Mouse (Mus musculus) urinary bladder, postnatal 14 days (tissue): Measurements from ENCODE around the gene Ror1.

Experiments
- DNase-seq: peaks from one replicate; pipeline ENCODE4 v3.0.0; 2021; ENCODE audit warnings: low spot score

The Ror1 gene

GRCm38 (mm10) chr4:100116366-100116765 lies 20.8 kb downstream of the Ror1 start:
- DNase-seq = no peak

- DNase-seq = no peak
Measured at GRCm38 (mm10) chr4:100118676-100119075, 23.1 kb downstream of the Ror1 start.

GRCm38 (mm10) chr4:100119431-100119830 lies 23.8 kb downstream of the Ror1 start:
- no peak for DNase-seq

GRCm38 (mm10) chr4:100120547-100120946 lies 25.0 kb downstream of the Ror1 start:
- DNase-seq = no peak

GRCm38 (mm10) chr4:100122436-100122835 lies 26.8 kb downstream of the Ror1 start:
- no peak for DNase-seq

GRCm38 (mm10) chr4:100123519-100123918 lies 27.9 kb downstream of the Ror1 start:
- DNase-seq = no peak

- no peak for DNase-seq
Measured at GRCm38 (mm10) chr4:100124056-100124455, 28.5 kb downstream of the Ror1 start.

- no peak for DNase-seq
Measured at GRCm38 (mm10) chr4:100124935-100125334, 29.3 kb downstream of the Ror1 start.

GRCm38 (mm10) chr4:100126531-100127310 lies 31.1 kb downstream of the Ror1 start:
- DNase-seq = no peak

- no peak for DNase-seq
Measured at GRCm38 (mm10) chr4:100128026-100128922, 32.7 kb downstream of the Ror1 start.

- DNase-seq = no peak
Measured at GRCm38 (mm10) chr4:100129201-100129600, 33.6 kb downstream of the Ror1 start.

GRCm38 (mm10) chr4:100130771-100131475 lies 35.3 kb downstream of the Ror1 start:
- peak; percentile 23 for DNase-seq

- no peak for DNase-seq
Measured at GRCm38 (mm10) chr4:100131488-100131887, 35.9 kb downstream of the Ror1 start.

- no peak for DNase-seq
Measured at GRCm38 (mm10) chr4:100132261-100132660, 36.7 kb downstream of the Ror1 start.

- DNase-seq = no peak
Measured at GRCm38 (mm10) chr4:100136046-100136445, 40.5 kb downstream of the Ror1 start.

- DNase-seq = no peak
Measured at GRCm38 (mm10) chr4:100137102-100137835, 41.7 kb downstream of the Ror1 start.

- DNase-seq = no peak
Measured at GRCm38 (mm10) chr4:100141626-100142025, 46.0 kb downstream of the Ror1 start.

- DNase-seq = no peak
Measured at GRCm38 (mm10) chr4:100144744-100145143, 49.2 kb downstream of the Ror1 start.

GRCm38 (mm10) chr4:100150797-100151196 lies 55.2 kb downstream of the Ror1 start:
- DNase-seq = no peak

- DNase-seq = no peak
Measured at GRCm38 (mm10) chr4:100154560-100155130, 59.1 kb downstream of the Ror1 start.

GRCm38 (mm10) chr4:100155731-100156130 lies 60.1 kb downstream of the Ror1 start:
- no peak for DNase-seq
